Mouse (Mus musculus) embryonic fibroblast, embryonic 13.5 days (primary cell): ENCODE measurements around the gene Xpo4. TPM values are rescaled to one million over a fixed set of nuclear protein-coding genes. Genes with fewer than 3 reads are reported as not detected.
A peak's percentile ranks its signal among the peaks of the same experiment; 100 is the strongest.

Experiments
- H3K27ac ChIP-seq: 2 replicates; pipeline ENCODE4 v1.5.1; 2012; ENCODE audit warnings: low read length, control low read depth, inconsistent platforms; ENCODE audit not compliant: insufficient read depth
- H3K4me1 ChIP-seq: 2 replicates; pipeline ENCODE4 v1.6.1; 2011; ENCODE audit warnings: low read length; ENCODE audit not compliant: control insufficient read depth, insufficient read depth
- H3K4me3 ChIP-seq: 2 replicates; pipeline ENCODE4 v1.5.1; 2011; ENCODE audit warnings: mild to moderate bottlenecking, control low read depth, low read length; ENCODE audit not compliant: insufficient read depth
- CTCF ChIP-seq: IDR thresholded peaks from 2 replicates; pipeline ENCODE4 v1.5.1; 2011; ENCODE audit warnings: mild to moderate bottlenecking, control low read depth, low read length, moderate library complexity, borderline replicate concordance; ENCODE audit not compliant: insufficient read depth
- POLR2A ChIP-seq: IDR thresholded peaks from 2 replicates; pipeline ENCODE4 v1.6.1; 2011; ENCODE audit warnings: low read depth, mild to moderate bottlenecking, control low read depth, low read length, moderate library complexity
- polyA plus RNA-seq: library from polyadenylated mRNA; stranded (reverse); fragments of >200 nt; gene quantifications from 2 replicates; pipeline ENCODE4 v1.2.4, GENCODE M21; 2011; ENCODE audit warnings: low read depth; ENCODE audit not compliant: missing spikeins, insufficient read length

The Xpo4 gene
- 27.7 and 29.5 TPM in 2 replicates for polyA plus RNA-seq

GRCm38 (mm10) chr14:57664822-57665627 lies at the start of gene Xpo4:
TSS of gene Xpo4 (minus strand) at chr14:57665430.
- H3K4me3 ChIP-seq = peak within 1 kb of the TSS; percentile 77
- no peaks in the 10 kb centered on the region for H3K4me1 ChIP-seq
- no peak for TF ChIP-seq CTCF
- TF ChIP-seq POLR2A = peak; percentile 76
- peak within 1 kb of the TSS; percentile 76 for H3K27ac ChIP-seq

- TF ChIP-seq POLR2A (no peak), CTCF (no peak)
- Histone ChIP-seq H3K4me1 (peaks cover 17% of the 10 kb centered on the region), H3K27ac (no peak overlapping the region), H3K4me3 (no peak overlapping the region)
Observed at GRCm38 (mm10) chr14:57712884-57713283, 47.7 kb upstream of the Xpo4 start.

GRCm38 (mm10) chr14:57711059-57711458 lies 45.8 kb upstream of the Xpo4 start:
- Histone ChIP-seq H3K27ac (no peak overlapping the region), H3K4me1 (peaks cover 23% of the 10 kb centered on the region), H3K4me3 (no peak overlapping the region)
- no peak for TF ChIP-seq POLR2A
- no peak for TF ChIP-seq CTCF

- H3K4me1 ChIP-seq = peaks cover 23% of the 10 kb centered on the region
- peak overlapping the region; percentile 89 for H3K27ac ChIP-seq
- H3K4me3 ChIP-seq = no peak overlapping the region
- TF ChIP-seq CTCF = no peak
- no peak for TF ChIP-seq POLR2A
Observed at GRCm38 (mm10) chr14:57709171-57709570, 43.9 kb upstream of the Xpo4 start.

- H3K27ac ChIP-seq = peak overlapping the region; percentile 89
- H3K4me3 ChIP-seq = no peak overlapping the region
- TF ChIP-seq CTCF (no peak), POLR2A (no peak)
- peaks cover 23% of the 10 kb centered on the region for H3K4me1 ChIP-seq
Observed at GRCm38 (mm10) chr14:57708580-57708979, 43.4 kb upstream of the Xpo4 start.

- H3K4me3 ChIP-seq = no peak overlapping the region
- peak overlapping the region; percentile 89 for H3K27ac ChIP-seq
- TF ChIP-seq CTCF = no peak
- TF ChIP-seq POLR2A = 0 out of 2 replicates have a peak, but pooled peaks have one; percentile 33
- H3K4me1 ChIP-seq = peaks cover 23% of the 10 kb centered on the region
Observed at GRCm38 (mm10) chr14:57707100-57707893, 42.1 kb upstream of the Xpo4 start.

- peaks cover 20% of the 10 kb centered on the region for H3K4me1 ChIP-seq
- no peak for TF ChIP-seq CTCF
- TF ChIP-seq POLR2A = no peak
- H3K27ac ChIP-seq = peak overlapping the region; percentile 66
- no peak overlapping the region for H3K4me3 ChIP-seq
Observed at GRCm38 (mm10) chr14:57706760-57707099, 41.5 kb upstream of the Xpo4 start.

GRCm38 (mm10) chr14:57705759-57706158 lies 40.5 kb upstream of the Xpo4 start:
- Histone ChIP-seq H3K27ac (no peak overlapping the region), H3K4me1 (peaks cover 15% of the 10 kb centered on the region; the same call in 1 of the 2 replicates), H3K4me3 (no peak overlapping the region)
- TF ChIP-seq CTCF (no peak), POLR2A (no peak)

- TF ChIP-seq CTCF (no peak), POLR2A (no peak)
- H3K27ac ChIP-seq = no peak overlapping the region
- H3K4me1 ChIP-seq = peaks cover 15% of the 10 kb centered on the region; the same call in 1 of the 2 replicates
- H3K4me3 ChIP-seq = no peak overlapping the region
Observed at GRCm38 (mm10) chr14:57705075-57705474, 39.8 kb upstream of the Xpo4 start.
